ENCODE assay signal across 8 mouse cellular contexts in the genomic region with DNA sequence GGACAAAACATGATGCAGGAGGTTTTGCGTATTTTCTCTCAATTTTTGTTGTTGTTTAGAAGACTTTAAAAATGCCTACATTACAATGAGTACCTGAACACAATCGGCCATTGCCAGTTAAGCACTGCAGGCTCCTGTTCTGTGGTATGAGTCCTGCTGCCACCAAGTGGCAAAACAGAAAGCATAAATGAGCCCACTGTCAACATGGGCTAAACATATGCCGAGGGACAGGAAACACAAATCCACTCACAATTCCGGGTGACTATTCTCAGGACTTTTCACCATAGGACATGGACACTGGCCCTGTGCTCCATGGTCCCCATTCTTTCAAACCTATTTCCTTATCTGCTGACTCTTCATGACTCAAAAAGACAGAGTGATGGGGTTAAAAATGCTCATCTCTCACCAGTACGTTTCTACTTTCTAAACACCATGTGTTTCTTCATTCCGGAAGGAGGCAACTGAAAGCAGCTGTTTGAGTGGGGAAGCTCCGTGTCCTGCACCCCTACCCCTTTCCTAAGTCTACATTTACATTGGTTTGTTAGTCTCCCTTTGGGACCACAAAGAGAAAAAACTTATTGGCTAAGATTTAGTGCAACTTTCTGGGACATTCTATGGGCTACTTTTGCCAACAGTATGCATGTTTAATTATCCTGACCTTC. TPM values are rescaled to one million over a fixed set of nuclear protein-coding genes. Genes with fewer than 3 reads are reported as not detected.
A peak's percentile ranks its signal among the peaks of the same experiment; 100 is the strongest.
DNase-seq lines count a peak whose midpoint lies in the region; ATAC-seq and TF ChIP-seq lines count a peak whose summit lies in the region.

No protein-coding gene starts in this region.

- H3K27ac ChIP-seq in forebrain, embryonic 14.5 days (ENCODE audit: low read depth, low read length), result no peak overlapping the region
- H3K27ac ChIP-seq in forebrain, embryonic 13.5 days, result no peak overlapping the region
- H3K27ac ChIP-seq in neural tube, embryonic 13.5 days (replicated peaks), result no peak overlapping the region
- no peak overlapping the region for H3K27ac ChIP-seq in neural tube, embryonic 15.5 days (replicated peaks)
- H3K27ac ChIP-seq in cerebellum, adult 2 months (ENCODE audit: insufficient read depth, low read length), result no peak overlapping the region
- no peak overlapping the region for H3K27ac ChIP-seq in midbrain, postnatal 0 days (ENCODE audit: low read depth, low read length)
- no peak overlapping the region for H3K27ac ChIP-seq in forebrain, embryonic 16.5 days (ENCODE audit: low read length)

- H3K27me3 ChIP-seq in forebrain, embryonic 14.5 days (replicated peaks; ENCODE audit: control insufficient read depth, insufficient read depth, low read length), result no peaks in the 10 kb centered on the region
- no peaks in the 10 kb centered on the region for H3K27me3 ChIP-seq in forebrain, embryonic 13.5 days
- H3K27me3 ChIP-seq in neural tube, embryonic 13.5 days, result no peaks in the 10 kb centered on the region
- H3K27me3 ChIP-seq in neural tube, embryonic 15.5 days (replicated peaks), result no peaks in the 10 kb centered on the region
- no peaks in the 10 kb centered on the region for H3K27me3 ChIP-seq in cerebellum, adult 2 months (ENCODE audit: control insufficient read depth, insufficient read depth, low read length)
- H3K27me3 ChIP-seq in midbrain, postnatal 0 days (ENCODE audit: insufficient read depth, low read length), result no peaks in the 10 kb centered on the region
- no peaks in the 10 kb centered on the region for H3K27me3 ChIP-seq in forebrain, embryonic 16.5 days (replicated peaks; ENCODE audit: control insufficient read depth, insufficient read depth, low read length)

- peak; percentile 51 for DNase-seq in forebrain, embryonic 14.5 days (ENCODE audit: low spot score)
- peak; percentile 48 to 53 for DNase-seq in cerebellum, adult 2 months
- peak; percentile 55 for DNase-seq in kidney, postnatal 14 days
- peak; percentile 59 for DNase-seq in midbrain, postnatal 0 days (ENCODE audit: low spot score)

- TF ChIP-seq POLR2A in cerebellum, adult 2 months (IDR thresholded peaks at IDR 0.05; ENCODE audit: borderline replicate concordance, insufficient read depth, low read length), result no peak

- H3K4me1 ChIP-seq in forebrain, embryonic 14.5 days (ENCODE audit: control insufficient read depth, insufficient read depth, low read length), result no peaks in the 10 kb centered on the region
- peaks cover 6% of the 10 kb centered on the region for H3K4me1 ChIP-seq in forebrain, embryonic 13.5 days
- H3K4me1 ChIP-seq in neural tube, embryonic 13.5 days (replicated peaks), result peaks cover 6% of the 10 kb centered on the region
- 0 out of 2 replicates have a peak, but pooled peaks cover 5% of the 10 kb centered on the region for H3K4me1 ChIP-seq in neural tube, embryonic 15.5 days
- H3K4me1 ChIP-seq in cerebellum, adult 2 months (ENCODE audit: control insufficient read depth, insufficient read depth, low read length), result no peaks in the 10 kb centered on the region; the same call in 1 of the 2 replicates
- H3K4me1 ChIP-seq in midbrain, postnatal 0 days (ENCODE audit: insufficient read depth, low read length), result peaks cover 3% of the 10 kb centered on the region; the same call in 1 of the 2 replicates
- peaks cover 3% of the 10 kb centered on the region; the same call in 1 of the 2 replicates for H3K4me1 ChIP-seq in forebrain, embryonic 16.5 days (replicated peaks; ENCODE audit: control insufficient read depth, insufficient read depth, low read length)

- H3K9ac ChIP-seq in forebrain, embryonic 14.5 days (ENCODE audit: low read length), result no peak overlapping the region
- no peak overlapping the region for H3K9ac ChIP-seq in forebrain, embryonic 13.5 days
- H3K9ac ChIP-seq in neural tube, embryonic 13.5 days, result no peak overlapping the region
- no peak overlapping the region for H3K9ac ChIP-seq in neural tube, embryonic 15.5 days (replicated peaks)
- no peak overlapping the region for H3K9ac ChIP-seq in midbrain, postnatal 0 days (replicated peaks; ENCODE audit: low read length, poor library complexity, severe bottlenecking)
- H3K9ac ChIP-seq in forebrain, embryonic 16.5 days (replicated peaks; ENCODE audit: low read depth, low read length), result no peak overlapping the region

- ATAC-seq in forebrain, embryonic 14.5 days, result no peak
- ATAC-seq in forebrain, embryonic 13.5 days, result no peak
- peak; percentile 47; the same call in 1 of the 2 replicates for ATAC-seq in neural tube, embryonic 13.5 days (ENCODE audit: low read depth)
- ATAC-seq in neural tube, embryonic 15.5 days (ENCODE audit: low FRiP score), result no peak
- no peak for ATAC-seq in midbrain, postnatal 0 days (ENCODE audit: low FRiP score)
- no peak; the same call in 1 of the 2 replicates for ATAC-seq in forebrain, embryonic 16.5 days

- TF ChIP-seq CTCF in cerebellum, adult 2 months (IDR thresholded peaks at IDR 0.05; ENCODE audit: borderline replicate concordance, insufficient read depth, low read depth, low read length), result peak; percentile 55; the same call in 1 of the 2 replicates
- peak; percentile 73 for TF ChIP-seq CTCF in midbrain, postnatal 0 days (IDR thresholded peaks at IDR 0.05)

- no peak overlapping the region for H3K4me3 ChIP-seq in forebrain, embryonic 14.5 days (ENCODE audit: low read depth, low read length)
- no peak overlapping the region for H3K4me3 ChIP-seq in forebrain, embryonic 13.5 days
- H3K4me3 ChIP-seq in neural tube, embryonic 13.5 days, result no peak overlapping the region
- no peak overlapping the region for H3K4me3 ChIP-seq in neural tube, embryonic 15.5 days (replicated peaks)
- no peak overlapping the region for H3K4me3 ChIP-seq in cerebellum, adult 2 months (replicated peaks; ENCODE audit: insufficient read depth, low read depth, low read length)
- no peak overlapping the region for H3K4me3 ChIP-seq in midbrain, postnatal 0 days (ENCODE audit: low read depth, low read length)
- H3K4me3 ChIP-seq in forebrain, embryonic 16.5 days (replicated peaks; ENCODE audit: low read length), result no peak overlapping the region

- no peaks in the 10 kb centered on the region for H3K9me3 ChIP-seq in forebrain, embryonic 14.5 days (replicated peaks; ENCODE audit: control insufficient read depth, low read length)
- no peaks in the 10 kb centered on the region for H3K9me3 ChIP-seq in forebrain, embryonic 13.5 days (replicated peaks)
- H3K9me3 ChIP-seq in neural tube, embryonic 13.5 days, result no peaks in the 10 kb centered on the region
- no peaks in the 10 kb centered on the region for H3K9me3 ChIP-seq in neural tube, embryonic 15.5 days (replicated peaks)
- no peaks in the 10 kb centered on the region for H3K9me3 ChIP-seq in midbrain, postnatal 0 days (ENCODE audit: low read length)
- H3K9me3 ChIP-seq in forebrain, embryonic 16.5 days (ENCODE audit: control insufficient read depth, low read length), result no peaks in the 10 kb centered on the region

- no peak overlapping the region for H3K4me2 ChIP-seq in forebrain, embryonic 14.5 days (ENCODE audit: low read length)
- H3K4me2 ChIP-seq in forebrain, embryonic 13.5 days, result no peak overlapping the region
- H3K4me2 ChIP-seq in neural tube, embryonic 13.5 days, result no peak overlapping the region
- H3K4me2 ChIP-seq in neural tube, embryonic 15.5 days, result no peak overlapping the region
- H3K4me2 ChIP-seq in midbrain, postnatal 0 days (ENCODE audit: low read depth, low read length, poor library complexity, severe bottlenecking), result no peak overlapping the region
- no peak overlapping the region for H3K4me2 ChIP-seq in forebrain, embryonic 16.5 days (ENCODE audit: low read length)

- WGBS in forebrain, embryonic 14.5 days, result 68% methylated on average over 7 of the region's 7 CpGs
- WGBS in forebrain, embryonic 13.5 days, result 67% methylated on average over 7 of the region's 7 CpGs
- WGBS in neural tube, embryonic 13.5 days, result 65% methylated on average over 7 of the region's 7 CpGs
- 64% methylated on average over 7 of the region's 7 CpGs for WGBS in neural tube, embryonic 15.5 days
- 39% methylated on average over 7 of the region's 7 CpGs for WGBS in cerebellum, adult 2 months
- WGBS in midbrain, postnatal 0 days, result 55% methylated on average over 7 of the region's 7 CpGs
- WGBS in forebrain, embryonic 16.5 days, result 57% methylated on average over 7 of the region's 7 CpGs

- H3K36me3 ChIP-seq in forebrain, embryonic 14.5 days (ENCODE audit: control insufficient read depth, insufficient read depth, low read length), result 0 out of 2 replicates have a peak, but pooled peaks cover 9% of the 10 kb centered on the region
- H3K36me3 ChIP-seq in forebrain, embryonic 13.5 days (ENCODE audit: poor library complexity, severe bottlenecking), result peaks cover 10% of the 10 kb centered on the region; the same call in 1 of the 2 replicates
- H3K36me3 ChIP-seq in neural tube, embryonic 13.5 days, result peaks cover 6% of the 10 kb centered on the region
- H3K36me3 ChIP-seq in neural tube, embryonic 15.5 days, result no peaks in the 10 kb centered on the region
- H3K36me3 ChIP-seq in midbrain, postnatal 0 days (ENCODE audit: insufficient read depth, low read length), result no peaks in the 10 kb centered on the region; the same call in 1 of the 2 replicates
- H3K36me3 ChIP-seq in forebrain, embryonic 16.5 days (ENCODE audit: control insufficient read depth, insufficient read depth), result no peaks in the 10 kb centered on the region

RNA-seq across cellular contexts. Expression of a gene that starts 57.2 kb away (rescaled TPM):
- polyA plus RNA-seq in forebrain, embryonic 14.5 days (2014; fragmentation: Nextera tagmentation; extraction: Ambion mirVana), result 22.7 and 22.8 TPM in 2 replicates
- polyA plus RNA-seq in forebrain, embryonic 13.5 days (2015; fragmentation: Nextera tagmentation; extraction: Ambion mirVana), result 33.8 and 35.7 TPM in 2 replicates
- 32.1 and 32.4 TPM in 2 replicates for polyA plus RNA-seq in neural tube, embryonic 13.5 days (2015; fragmentation: Nextera tagmentation; extraction: Ambion mirVana)
- 23.2 and 25.2 TPM in 2 replicates for polyA plus RNA-seq in neural tube, embryonic 15.5 days (2015; fragmentation: Nextera tagmentation; extraction: Ambion mirVana)
- 54.9 and 55.8 TPM in 2 replicates for polyA plus RNA-seq in cerebellum, adult 2 months (2012; rRNA removed)
- 40.9 and 48.3 TPM in 2 replicates for total RNA-seq in midbrain, postnatal 0 days (2014; rRNA removed)
- 11.6 and 11.8 TPM in 2 replicates for polyA plus RNA-seq in midbrain, postnatal 0 days (2015; fragmentation: Nextera tagmentation; extraction: Ambion mirVana)
- 34.2 and 38.4 TPM in 2 replicates for polyA plus RNA-seq in forebrain, embryonic 16.5 days (2015; fragmentation: Nextera tagmentation; extraction: Ambion mirVana)
